Mouse (Mus musculus): ENCODE results near the gene Gabarap. TPM values are rescaled to one million over a fixed set of nuclear protein-coding genes. Genes with fewer than 3 reads are reported as not detected.

Gene Gabarap
- total RNA-seq, 1 experiment = 70.6 TPM

- H3K9ac ChIP-seq (ENCODE audit: insufficient read depth, low read depth, low read length, poor library complexity, severe bottlenecking) = no peak overlapping the region
- H3K27ac ChIP-seq (ENCODE audit: insufficient read depth, low read depth, low read length, poor library complexity, severe bottlenecking) = no peak overlapping the region
- TF ChIP-seq CHD2 (IDR thresholded peaks at IDR 0.05; ENCODE audit: low read depth, low read length) = no peak
- no peak for TF ChIP-seq ZC3H11A (IDR thresholded peaks at IDR 0.05; ENCODE audit: borderline replicate concordance, low read depth, low read length)
- TF ChIP-seq MAFK (IDR thresholded peaks at IDR 0.05; ENCODE audit: insufficient read depth, low read depth, low read length) = no peak
- no peak for TF ChIP-seq HCFC1 (IDR thresholded peaks at IDR 0.05; ENCODE audit: borderline replicate concordance, insufficient read depth, low read length)
- no peak for TF ChIP-seq ZNF384 (IDR thresholded peaks at IDR 0.05; ENCODE audit: low read depth, low read length)
- H3K4me3 ChIP-seq (ENCODE audit: insufficient read depth in 1 of 2, low read depth in 1 of 2, low read length in 2 of 2, poor library complexity in 1 of 2, severe bottlenecking in 1 of 2) = no peak overlapping the region
- H3K4me1 ChIP-seq (ENCODE audit: control insufficient read depth in 2 of 2, insufficient read depth in 2 of 2, low read length in 2 of 2, poor library complexity in 1 of 2) = peaks cover 0 to 20% of the 10 kb centered on the region in 2 experiments; a peak in 1 of 4 replicates
- no peaks in the 10 kb centered on the region for H3K9me3 ChIP-seq (ENCODE audit: control insufficient read depth, insufficient read depth, low read depth, low read length)
- peaks cover 5% of the 10 kb centered on the region for H3K36me3 ChIP-seq (ENCODE audit: control insufficient read depth, insufficient read depth, low read length, poor library complexity, severe bottlenecking)
- in situ Hi-C loops (cut with MboI; ENCODE audit: low sequenced_read_pairs in 2 of 2, unreplicated experiment in 2 of 2) = no loop called here
- DNase-seq (ENCODE audit: low read depth, low spot score) = no peak
Observed at GRCm38 (mm10) chr11:70017199-70017767, 26.3 kb downstream of the Gabarap start.

- H3K36me3 ChIP-seq (ENCODE audit: control insufficient read depth, insufficient read depth, low read length, poor library complexity, severe bottlenecking) = peaks cover 2% of the 10 kb centered on the region; the same call in 1 of the 2 replicates
- 0 out of 2 replicates have a peak overlapping the region, but pooled peaks have one; percentile 13 for H3K27ac ChIP-seq (ENCODE audit: insufficient read depth, low read depth, low read length, poor library complexity, severe bottlenecking)
- peak overlapping the region; percentile 10 to 73; a peak in 3 of 4 replicates for H3K4me3 ChIP-seq (ENCODE audit: insufficient read depth in 1 of 2, low read depth in 1 of 2, low read length in 2 of 2, poor library complexity in 1 of 2, severe bottlenecking in 1 of 2)
- in situ Hi-C loops (cut with MboI; ENCODE audit: low sequenced_read_pairs in 2 of 2, unreplicated experiment in 2 of 2) = no loop called here
- peaks cover 0 to 20% of the 10 kb centered on the region in 2 experiments; a peak in 1 of 4 replicates for H3K4me1 ChIP-seq (ENCODE audit: control insufficient read depth in 2 of 2, insufficient read depth in 2 of 2, low read length in 2 of 2, poor library complexity in 1 of 2)
- H3K9me3 ChIP-seq (ENCODE audit: control insufficient read depth, insufficient read depth, low read depth, low read length) = no peaks in the 10 kb centered on the region
- peak overlapping the region; percentile 58; the same call in 1 of the 2 replicates for H3K9ac ChIP-seq (ENCODE audit: insufficient read depth, low read depth, low read length, poor library complexity, severe bottlenecking)
- no peak for DNase-seq (ENCODE audit: low read depth, low spot score)
- no peak for TF ChIP-seq ZC3H11A (IDR thresholded peaks at IDR 0.05; ENCODE audit: borderline replicate concordance, low read depth, low read length)
Observed at GRCm38 (mm10) chr11:70018131-70018990, 27.4 kb downstream of the Gabarap start.

DNA sequence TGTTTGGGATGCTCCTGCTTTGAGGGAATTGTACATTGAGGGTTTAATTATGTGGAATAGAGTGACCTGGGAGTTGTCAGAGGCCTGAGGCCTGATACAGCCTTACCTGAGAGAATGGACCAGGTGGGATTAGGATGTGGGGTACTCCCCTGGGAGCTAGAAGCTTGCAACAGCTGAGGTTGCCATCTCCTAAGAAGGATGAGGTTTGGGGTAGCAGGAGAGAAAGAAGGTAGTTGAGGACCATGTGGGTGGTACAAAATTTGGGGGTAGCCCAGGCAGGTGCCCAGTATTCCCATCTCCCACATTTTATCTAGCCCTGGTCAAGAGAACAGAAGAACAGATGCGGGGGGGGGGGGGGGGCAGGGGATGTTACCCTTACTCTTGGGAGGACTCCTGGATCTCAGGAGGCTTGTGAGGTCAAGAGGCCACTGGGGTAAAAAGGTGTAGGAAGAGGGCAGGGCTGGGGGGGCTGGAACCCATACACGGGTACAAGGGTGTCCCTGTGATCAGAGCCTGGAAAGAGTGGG is 28.6 kb downstream of the Gabarap start:
- Histone ChIP-seq H3K4me1 (ENCODE audit: control insufficient read depth in 2 of 2, insufficient read depth in 2 of 2, low read length in 2 of 2, poor library complexity in 1 of 2) (peaks cover 0 to 17% of the 10 kb centered on the region in 2 experiments; a peak in 1 of 4 replicates), H3K4me3 (ENCODE audit: insufficient read depth in 1 of 2, low read depth in 1 of 2, low read length in 2 of 2, poor library complexity in 1 of 2, severe bottlenecking in 1 of 2) (no peak overlapping the region), H3K36me3 (ENCODE audit: control insufficient read depth, insufficient read depth, low read length, poor library complexity, severe bottlenecking) (no peaks in the 10 kb centered on the region), H3K9ac (ENCODE audit: insufficient read depth, low read depth, low read length, poor library complexity, severe bottlenecking) (no peak overlapping the region), H3K9me3 (ENCODE audit: control insufficient read depth, insufficient read depth, low read depth, low read length) (no peaks in the 10 kb centered on the region), H3K27ac (ENCODE audit: insufficient read depth, low read depth, low read length, poor library complexity, severe bottlenecking) (no peak overlapping the region)
- in situ Hi-C loops (cut with MboI; ENCODE audit: low sequenced_read_pairs in 2 of 2, unreplicated experiment in 2 of 2) = no loop called here
- TF ChIP-seq HCFC1 (IDR thresholded peaks at IDR 0.05; ENCODE audit: borderline replicate concordance, insufficient read depth, low read length) (no peak), CHD2 (IDR thresholded peaks at IDR 0.05; ENCODE audit: low read depth, low read length) (no peak), ZNF384 (IDR thresholded peaks at IDR 0.05; ENCODE audit: low read depth, low read length) (no peak), MAFK (IDR thresholded peaks at IDR 0.05; ENCODE audit: insufficient read depth, low read depth, low read length) (no peak), ZC3H11A (IDR thresholded peaks at IDR 0.05; ENCODE audit: borderline replicate concordance, low read depth, low read length) (no peak)
- DNase-seq (ENCODE audit: low read depth, low spot score) = no peak

GRCm38 (mm10) chr11:70020022-70020631 is 29.2 kb downstream of the Gabarap start:
- Histone ChIP-seq H3K9me3 (ENCODE audit: control insufficient read depth, insufficient read depth, low read depth, low read length) (no peaks in the 10 kb centered on the region), H3K36me3 (ENCODE audit: control insufficient read depth, insufficient read depth, low read length, poor library complexity, severe bottlenecking) (no peaks in the 10 kb centered on the region), H3K4me3 (ENCODE audit: insufficient read depth in 1 of 2, low read depth in 1 of 2, low read length in 2 of 2, poor library complexity in 1 of 2, severe bottlenecking in 1 of 2) (no peak overlapping the region), H3K4me1 (ENCODE audit: control insufficient read depth in 2 of 2, insufficient read depth in 2 of 2, low read length in 2 of 2, poor library complexity in 1 of 2) (peaks cover 0 to 17% of the 10 kb centered on the region in 2 experiments; a peak in 1 of 4 replicates), H3K9ac (ENCODE audit: insufficient read depth, low read depth, low read length, poor library complexity, severe bottlenecking) (no peak overlapping the region), H3K27ac (ENCODE audit: insufficient read depth, low read depth, low read length, poor library complexity, severe bottlenecking) (no peak overlapping the region)
- no peak for DNase-seq (ENCODE audit: low read depth, low spot score)
- in situ Hi-C loops (cut with MboI; ENCODE audit: low sequenced_read_pairs in 2 of 2, unreplicated experiment in 2 of 2) = no loop called here
- no peak for TF ChIP-seq CHD2 (IDR thresholded peaks at IDR 0.05; ENCODE audit: low read depth, low read length)
- no peak for TF ChIP-seq MAFK (IDR thresholded peaks at IDR 0.05; ENCODE audit: insufficient read depth, low read depth, low read length)
- no peak for TF ChIP-seq HCFC1 (IDR thresholded peaks at IDR 0.05; ENCODE audit: borderline replicate concordance, insufficient read depth, low read length)
- TF ChIP-seq ZC3H11A (IDR thresholded peaks at IDR 0.05; ENCODE audit: borderline replicate concordance, low read depth, low read length) = no peak
- no peak for TF ChIP-seq ZNF384 (IDR thresholded peaks at IDR 0.05; ENCODE audit: low read depth, low read length)
